Mouse (Mus musculus): ENCODE results near the gene Adam30.

Gene Adam30

DNA sequence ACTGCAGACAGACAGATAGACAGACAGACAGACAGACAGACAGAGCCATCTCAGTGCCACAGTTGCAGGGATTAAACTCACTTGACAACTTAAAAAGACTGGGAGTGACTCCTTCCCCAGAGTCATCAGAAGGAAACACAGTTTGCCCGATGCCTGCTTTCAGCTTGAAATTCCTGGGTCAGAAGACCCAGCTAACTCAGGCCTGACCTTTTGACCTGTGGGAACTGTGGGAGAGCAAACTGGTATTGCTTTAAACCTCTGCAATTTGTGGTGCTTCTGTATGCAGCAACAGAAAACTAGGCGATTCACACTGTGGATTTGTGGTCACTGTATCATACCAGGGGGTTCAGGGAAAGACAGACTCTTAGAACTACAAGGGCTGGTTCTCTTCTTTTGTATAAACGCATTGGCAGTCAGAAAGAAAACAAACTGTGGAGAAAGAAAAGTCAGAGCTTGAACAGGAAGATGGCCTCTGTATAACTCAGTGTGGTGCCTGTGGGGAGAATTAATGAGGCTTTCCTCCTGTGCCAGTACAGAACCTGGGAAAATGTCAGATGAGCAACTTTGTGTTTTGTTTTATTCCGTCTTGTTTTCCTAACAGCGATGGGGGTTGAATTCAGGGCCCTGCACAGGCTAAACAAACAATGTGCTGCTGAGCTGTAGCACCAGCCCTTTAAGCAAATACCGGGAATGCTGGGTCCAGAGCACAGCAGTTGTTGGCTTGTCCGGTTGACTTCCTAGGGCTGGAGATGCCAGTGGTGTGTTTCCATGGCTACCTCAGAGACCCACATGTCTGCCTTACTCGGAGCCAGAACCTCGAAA, 37.5 kb downstream of the Adam30 start:
- no peak for DNase-seq

DNA sequence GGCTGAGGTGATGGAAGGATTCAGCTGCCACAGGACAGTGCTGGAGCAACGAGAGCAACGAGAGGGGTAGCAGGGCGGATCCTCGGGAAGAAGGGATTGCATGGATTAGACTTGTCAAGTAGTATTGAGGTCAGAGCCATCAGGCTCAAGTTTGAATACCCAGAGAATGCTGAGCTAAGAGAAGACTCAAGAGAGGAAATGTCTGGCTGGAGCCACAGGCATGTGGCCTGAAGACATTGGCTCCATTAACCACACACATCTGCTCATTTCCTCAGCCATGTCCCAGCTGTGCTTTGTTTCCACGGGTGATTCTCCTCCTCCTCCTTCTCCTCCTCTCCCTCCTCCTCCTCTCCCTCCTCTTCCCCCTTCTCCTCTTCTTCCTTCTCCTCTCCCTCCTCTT, 39.3 kb downstream of the Adam30 start:
- no peak for DNase-seq

DNA sequence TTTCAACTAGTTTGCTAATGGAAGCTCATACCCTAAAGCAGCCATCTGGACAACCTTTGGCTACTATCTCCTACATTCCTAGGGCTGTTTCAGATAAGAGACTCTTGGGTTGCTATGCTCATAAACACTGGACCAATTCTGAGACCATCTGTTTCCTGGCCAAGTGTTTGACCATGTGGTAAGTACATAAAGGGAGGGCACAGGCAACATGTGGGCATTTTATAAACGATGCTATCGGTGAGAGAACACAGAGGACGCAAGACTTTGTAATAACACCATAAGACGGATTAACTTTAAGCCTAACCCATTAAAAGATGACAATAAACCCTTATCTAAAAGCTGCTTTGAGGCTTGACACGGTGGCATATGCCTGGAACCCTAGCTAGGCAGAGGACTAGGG, 42.9 kb downstream of the Adam30 start:
- DNase-seq, result no peak

DNA sequence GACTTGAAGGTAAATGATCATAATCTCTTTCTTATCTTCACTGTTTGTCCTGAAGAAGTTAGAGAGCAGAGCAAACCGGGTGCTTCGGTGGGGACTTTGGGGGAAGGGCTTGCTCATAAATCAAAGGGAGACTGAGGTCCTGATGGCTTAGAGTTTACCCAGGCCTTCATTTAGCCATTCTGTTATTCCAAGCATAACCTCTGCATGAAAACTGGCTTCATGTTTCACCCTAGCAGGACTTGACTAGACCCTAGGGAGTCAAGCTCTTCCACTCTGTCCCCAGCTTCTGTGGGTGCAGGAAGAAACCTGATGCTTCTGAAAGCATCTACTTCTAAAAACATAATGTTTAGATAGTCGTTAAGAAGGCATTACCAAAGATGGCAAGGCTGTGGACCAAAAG, 46.5 kb downstream of the Adam30 start:
- no peak for DNase-seq

DNA sequence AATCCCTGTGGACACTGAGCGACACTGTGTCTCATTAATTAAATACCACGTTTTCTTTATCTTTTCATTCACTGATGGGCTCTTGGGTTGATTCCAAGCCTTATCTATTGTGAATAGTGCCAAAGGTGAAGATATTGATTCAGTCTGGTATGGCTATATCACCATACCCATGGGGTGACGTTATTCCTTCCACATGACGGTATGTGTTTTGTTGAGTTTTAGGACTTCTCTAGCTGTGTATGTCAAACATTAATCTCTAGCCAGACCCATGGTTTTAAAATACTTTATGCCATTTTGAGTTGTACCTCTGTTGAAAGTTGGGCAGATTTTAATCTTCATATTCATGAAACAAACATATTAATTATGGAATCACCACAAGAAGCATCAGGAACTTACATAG, 48.7 kb downstream of the Adam30 start:
- no peak for DNase-seq

DNA sequence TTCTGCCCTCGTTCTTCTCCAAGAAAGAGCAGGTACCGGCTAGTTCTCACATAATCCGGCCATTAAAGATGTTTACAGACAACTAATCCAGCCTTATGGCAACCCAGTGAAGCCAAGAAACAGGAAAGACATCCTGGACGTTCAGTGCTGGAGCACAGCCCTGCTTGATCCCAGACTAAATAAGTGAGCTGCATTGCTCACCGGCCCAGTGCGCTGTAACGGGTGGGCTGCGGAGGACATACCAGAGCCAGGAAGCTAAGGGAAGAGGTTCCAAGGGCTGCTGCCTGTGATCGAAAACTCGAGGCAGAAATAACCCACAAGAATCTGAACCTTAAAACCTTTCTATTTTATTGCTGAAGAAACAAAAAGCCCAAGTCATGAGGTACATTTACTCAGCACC, 50.4 kb downstream of the Adam30 start:
- no peak for DNase-seq

DNA sequence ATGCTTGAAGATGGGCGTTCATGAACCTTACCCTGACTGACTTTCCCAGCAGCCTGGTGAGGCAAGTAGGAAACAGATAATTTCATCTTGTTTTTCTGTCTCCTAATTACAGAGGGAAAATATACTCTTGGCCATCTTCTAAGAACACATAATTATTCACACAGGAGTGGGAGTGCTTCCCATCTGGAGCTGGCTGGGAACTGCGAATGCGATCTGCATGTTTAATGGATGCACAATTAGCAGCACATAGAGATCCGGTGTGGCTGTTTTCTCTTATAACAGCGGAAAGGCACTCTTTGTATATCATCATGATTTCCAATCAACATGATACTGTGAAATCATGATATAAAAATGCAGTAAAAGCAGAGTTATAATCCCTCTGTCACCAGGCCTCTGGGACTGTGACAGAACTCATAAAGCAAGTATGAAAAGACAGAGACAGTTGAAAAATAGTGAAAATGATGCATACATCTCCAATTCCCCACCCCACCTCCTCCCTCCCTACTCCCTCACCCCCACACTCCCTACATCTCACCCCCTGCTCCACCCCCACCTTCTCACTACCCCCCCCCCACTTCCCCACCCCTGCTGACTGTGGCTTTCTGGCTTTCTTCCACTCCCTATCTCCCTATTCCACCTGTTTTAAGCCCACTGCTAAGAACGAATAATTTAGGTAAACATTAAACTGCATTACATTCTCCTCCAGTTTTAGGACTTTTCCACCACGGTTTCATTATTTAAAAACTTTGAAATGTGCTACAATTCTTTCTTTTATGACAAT, 51.1 kb downstream of the Adam30 start:
- peak; percentile 31 for DNase-seq

Data from right cerebral cortex, postnatal 4 days (tissue).